Mouse (Mus musculus) heart, postnatal 0 days (tissue): ENCODE data around the gene Syne4. TPM values are rescaled to one million over a fixed set of nuclear protein-coding genes. Genes with fewer than 3 reads are reported as not detected.

ENCODE experiments used
- ATAC-seq: fragments of 200-750 bp; cut with Nextera tagmentation; 2 replicates; pipeline ENCODE4 v1.8.0; 2017; ENCODE audit warnings: low read depth, moderate number of reproducible peaks, moderate library complexity; ENCODE audit not compliant: insufficient read depth
- DNase-seq: peaks from one replicate; pipeline ENCODE4 v3.0.0-alpha.2; 2016; ENCODE audit warnings: low spot score
- H3K27ac ChIP-seq: fragments of 300-500 bp; sonication (generic); 2 replicates; pipeline ENCODE4 v1.5.1; 2014; ENCODE audit warnings: low read depth, mild to moderate bottlenecking
- H3K27me3 ChIP-seq: fragments of 300-500 bp; sonication (generic); 2 replicates; pipeline ENCODE4 v1.6.1; 2014; ENCODE audit warnings: low read length, mixed read lengths; ENCODE audit not compliant: control insufficient read depth, insufficient read depth
- H3K36me3 ChIP-seq: fragments of 300-500 bp; sonication (generic); replicated peaks from 2 replicates; pipeline ENCODE4 v1.6.1; 2014; ENCODE audit warnings: low read length, mixed read lengths; ENCODE audit not compliant: control insufficient read depth, insufficient read depth
- H3K4me1 ChIP-seq: fragments of 300-500 bp; sonication (generic); 2 replicates; pipeline ENCODE4 v1.6.1; 2014; ENCODE audit warnings: antibody characterized with exemption; ENCODE audit not compliant: control insufficient read depth, insufficient read depth
- H3K4me2 ChIP-seq: fragments of 300-500 bp; sonication (generic); 2 replicates; pipeline ENCODE4 v1.6.1; 2014; ENCODE audit warnings: low read depth, mild to moderate bottlenecking, low read length, moderate library complexity
- H3K4me3 ChIP-seq: fragments of 300-500 bp; sonication (generic); 2 replicates; pipeline ENCODE4 v1.5.1; 2014; ENCODE audit warnings: low read depth, low read length
- H3K9ac ChIP-seq: fragments of 300-500 bp; sonication (generic); replicated peaks from 2 replicates; pipeline ENCODE4 v1.6.1; 2014; ENCODE audit warnings: low read depth, low read length, mixed read lengths
- H3K9me3 ChIP-seq: fragments of 300-500 bp; sonication (generic); replicated peaks from 2 replicates; pipeline ENCODE4 v1.6.1; 2016; ENCODE audit warnings: low read length; ENCODE audit not compliant: control insufficient read depth
- CTCF ChIP-seq: IDR thresholded peaks from 2 replicates; pipeline ENCODE4 v1.5.1; 2016; ENCODE audit warnings: antibody characterized with exemption, control low read depth, low read depth
- EP300 ChIP-seq: IDR thresholded peaks from 2 replicates; pipeline ENCODE4 v1.6.1; 2016; ENCODE audit warnings: antibody characterized with exemption, low read depth
- WGBS: fragments of 180-500 bp; shearing (Covaris S2); extraction: QIAGEN DNeasy Blood & Tissue Kit; methylation state at CpG from one replicate; pipeline ENCODE4 v1.1.7; 2014; 5-methylcytosine and 5-hydroxymethylcytosine counted together
- polyA plus RNA-seq: library from polyadenylated mRNA; unstranded; fragments of >200 nt; fragmentation: Nextera tagmentation; extraction: Ambion mirVana; gene quantifications from 2 replicates; pipeline ENCODE4 v1.2.1, GENCODE M21; 2015
- total RNA-seq: library from RNA; depleted of rRNA; stranded (reverse); fragments of >200 nt; gene quantifications from 2 replicates; pipeline ENCODE4 v1.2.3, GENCODE M21; 2014; ENCODE audit warnings: low replicate concordance

The Syne4 gene
- total and polyA plus RNA-seq, 2 experiments from 2014 or later: 0.34 to 1.6 TPM

DNA sequence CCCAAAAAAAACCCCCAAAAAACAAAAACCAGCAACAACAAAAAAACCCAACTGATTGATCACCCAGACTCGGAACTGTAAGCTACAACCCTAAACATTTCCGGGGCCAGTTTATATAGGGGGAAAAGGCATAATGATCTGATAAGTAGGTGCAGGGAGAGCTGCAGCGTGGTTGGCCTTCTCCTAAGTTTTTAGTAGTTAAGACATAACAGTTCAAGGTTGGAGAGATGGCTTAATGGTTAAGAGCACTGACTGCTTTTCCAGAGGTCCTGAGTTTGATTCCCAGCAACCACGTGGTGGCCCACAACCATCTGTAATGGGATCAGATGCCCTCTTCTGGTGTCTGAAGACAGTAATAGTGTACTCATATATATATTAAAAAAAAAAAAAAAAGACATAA lies 33.1 kb upstream of the Syne4 start:
- no peak for DNase-seq
- no peak overlapping the region for H3K27ac ChIP-seq
- 76% methylated on average over 4 of the region's 4 CpGs for WGBS
- H3K9me3 ChIP-seq: no peaks in the 10 kb centered on the region
- TF ChIP-seq EP300 (no peak), CTCF (no peak)
- H3K4me2 ChIP-seq: 0 out of 2 replicates have a peak overlapping the region, but pooled peaks have one; percentile 82
- H3K27me3 ChIP-seq: no peaks in the 10 kb centered on the region
- no peak for ATAC-seq
- no peak overlapping the region for H3K9ac ChIP-seq
- peaks cover 5% of the 10 kb centered on the region for H3K4me1 ChIP-seq
- no peaks in the 10 kb centered on the region for H3K36me3 ChIP-seq
- no peak overlapping the region for H3K4me3 ChIP-seq

DNA sequence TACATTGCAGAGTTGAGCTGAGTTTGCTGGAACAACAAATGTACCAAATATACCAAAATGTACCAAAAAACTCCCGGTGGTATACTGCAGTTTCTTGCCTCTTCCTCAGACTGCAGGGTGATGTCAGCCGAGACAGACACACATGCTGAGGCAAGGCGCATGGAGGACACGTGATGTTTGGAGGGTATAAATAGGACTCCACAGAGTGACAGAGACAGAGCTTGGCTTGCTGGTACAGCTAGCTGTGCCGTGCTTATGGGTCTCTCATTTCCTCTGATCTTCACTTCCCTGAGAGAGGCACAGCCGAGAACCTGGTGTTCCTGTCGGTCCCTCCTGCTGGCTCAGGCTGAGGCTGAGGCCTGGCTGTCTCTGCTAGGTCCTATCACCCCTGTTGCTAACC lies 31.9 kb upstream of the Syne4 start:
- Histone ChIP-seq H3K4me3 (no peak overlapping the region), H3K4me1 (peaks cover 5% of the 10 kb centered on the region), H3K27ac (no peak overlapping the region; the same call in 1 of the 2 replicates), H3K9me3 (no peaks in the 10 kb centered on the region), H3K4me2 (no peak overlapping the region), H3K9ac (0 out of 2 replicates have a peak overlapping the region, but pooled peaks have one; percentile 1), H3K27me3 (no peaks in the 10 kb centered on the region), H3K36me3 (no peaks in the 10 kb centered on the region)
- no peak for ATAC-seq
- TF ChIP-seq EP300 (no peak), CTCF (no peak)
- 45% methylated on average over 7 of the region's 7 CpGs for WGBS
- DNase-seq: peak; percentile 11

DNA sequence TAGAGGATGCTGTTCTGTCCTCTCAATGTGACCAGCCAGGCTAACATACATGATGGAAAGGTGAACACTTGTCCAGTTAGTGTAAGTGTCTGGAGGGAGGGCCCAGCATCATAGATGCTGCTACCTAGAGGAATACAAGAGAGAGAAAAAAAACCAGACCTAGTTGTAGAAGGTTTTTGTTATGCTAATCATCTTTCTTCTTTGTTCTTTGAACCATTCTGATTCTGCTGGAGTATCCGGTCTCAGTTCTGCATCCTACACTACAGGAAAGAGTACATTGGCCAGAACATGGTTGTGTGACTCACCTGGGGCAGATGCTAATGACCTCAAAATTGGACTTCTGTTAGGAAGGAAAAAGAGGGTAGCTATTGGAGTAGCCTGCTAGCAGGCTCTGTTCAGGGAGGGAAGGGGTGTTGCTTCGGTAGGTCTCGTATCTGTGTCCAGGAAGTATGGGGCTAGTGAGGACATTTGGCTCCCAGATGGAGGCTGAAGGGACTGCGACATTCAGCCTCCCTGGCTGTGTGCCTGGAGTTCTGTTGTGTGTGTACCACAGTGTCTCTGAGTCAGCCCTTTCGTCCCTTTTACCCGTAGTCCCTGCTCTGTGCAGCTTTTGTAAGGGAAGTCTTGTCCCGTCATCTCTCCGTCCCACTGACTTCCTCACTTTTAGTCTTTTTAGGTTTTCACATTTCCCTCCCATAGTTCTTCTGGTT lies 27.8 kb upstream of the Syne4 start:
- Histone ChIP-seq H3K4me2 (no peak overlapping the region), H3K4me1 (0 out of 2 replicates have a peak, but pooled peaks cover 6% of the 10 kb centered on the region), H3K27me3 (no peaks in the 10 kb centered on the region), H3K27ac (no peak overlapping the region), H3K36me3 (no peaks in the 10 kb centered on the region), H3K9ac (no peak overlapping the region), H3K9me3 (no peaks in the 10 kb centered on the region), H3K4me3 (no peak overlapping the region)
- ATAC-seq (0 out of 2 replicates have a peak, but pooled peaks have one; percentile 9), DNase-seq (peak; percentile 24)
- TF ChIP-seq EP300 (no peak), CTCF (no peak)
- WGBS: 39% methylated on average over 8 of the region's 8 CpGs

DNA sequence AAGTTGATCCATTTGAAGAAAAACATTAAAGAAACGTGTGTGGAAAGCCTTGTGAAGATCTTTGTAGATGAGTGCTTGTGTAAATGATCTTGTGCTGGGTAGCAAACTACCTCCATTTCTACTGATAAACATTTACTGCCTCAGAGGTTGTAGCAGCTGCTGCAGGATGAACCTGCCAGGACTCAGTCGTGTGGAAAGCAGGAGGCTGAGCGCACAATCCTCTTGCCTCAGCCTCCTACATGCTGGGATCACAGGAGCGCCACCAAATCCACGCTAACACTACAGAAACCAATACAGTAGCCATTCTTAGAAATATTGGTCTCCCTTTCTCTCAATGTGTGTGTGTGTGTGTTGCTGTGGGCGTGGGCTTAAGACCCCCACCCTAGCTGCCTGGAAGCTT lies 26.6 kb upstream of the Syne4 start:
- no peaks in the 10 kb centered on the region for H3K27me3 ChIP-seq
- no peaks in the 10 kb centered on the region for H3K9me3 ChIP-seq
- no peak overlapping the region for H3K9ac ChIP-seq
- 0 out of 2 replicates have a peak, but pooled peaks cover 6% of the 10 kb centered on the region for H3K4me1 ChIP-seq
- ATAC-seq (no peak), DNase-seq (no peak)
- TF ChIP-seq CTCF (no peak), EP300 (no peak)
- H3K4me3 ChIP-seq: no peak overlapping the region
- 65% methylated on average over 6 of the region's 6 CpGs for WGBS
- H3K36me3 ChIP-seq: no peaks in the 10 kb centered on the region
- no peak overlapping the region for H3K4me2 ChIP-seq
- no peak overlapping the region for H3K27ac ChIP-seq

DNA sequence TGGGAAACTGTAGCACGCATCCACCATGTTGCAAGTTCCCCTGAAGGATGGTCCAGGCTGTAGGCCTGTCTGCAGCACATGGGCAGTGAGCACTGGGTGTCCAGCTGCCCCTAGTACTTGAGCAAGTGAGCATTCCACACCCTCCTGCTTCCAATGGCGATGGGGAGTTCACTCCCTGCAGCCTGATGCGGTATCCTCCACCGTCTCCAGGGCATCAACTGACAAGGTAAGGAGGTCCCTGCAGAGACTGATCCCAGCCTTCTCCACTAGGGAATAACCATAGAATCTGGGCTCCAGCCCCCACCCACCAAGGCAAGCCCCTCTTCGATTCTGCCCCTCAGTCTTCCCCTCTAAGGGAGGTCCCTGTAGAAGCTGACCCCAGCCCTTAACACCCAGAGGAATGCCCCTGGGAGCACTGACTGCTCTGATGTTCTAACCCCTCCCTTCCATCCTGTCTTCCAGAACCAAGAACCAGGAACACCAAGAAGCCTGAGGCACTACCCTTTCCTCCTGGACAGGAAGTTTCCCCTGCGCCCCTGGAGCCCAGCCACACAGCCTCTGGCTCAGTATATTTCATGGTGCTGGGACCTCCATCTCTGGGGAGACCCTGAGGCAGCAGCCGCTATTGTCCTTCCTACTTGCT lies 25.4 kb upstream of the Syne4 start:
- Histone ChIP-seq H3K9me3 (no peaks in the 10 kb centered on the region), H3K9ac (no peak overlapping the region), H3K4me2 (no peak overlapping the region), H3K27me3 (no peaks in the 10 kb centered on the region), H3K36me3 (no peaks in the 10 kb centered on the region), H3K4me3 (no peak overlapping the region), H3K4me1 (0 out of 2 replicates have a peak, but pooled peaks cover 6% of the 10 kb centered on the region), H3K27ac (no peak overlapping the region)
- WGBS: 60% methylated on average over 7 of the region's 7 CpGs
- no peak for TF ChIP-seq EP300
- DNase-seq (no peak), ATAC-seq (no peak)
